In genomic region chr5:130239236-130239635, GRCm38 (mm10) we compare ENCODE assay signal across 16 mouse cellular contexts.
"Had no signal": no experiment of that assay in that cellular context is flagged by ENCODE, and none has a peak within 500 bp of the region (broad histone marks: within the 10 kb centered on the region; RNA-seq: fewer than 3 reads in every experiment).

No protein-coding gene starts in this region.

- H3K4me1 ChIP-seq: intestine, embryonic 15.5 days; limb, embryonic 10.5 days; limb, embryonic 13.5 days; midbrain, embryonic 10.5 days had no signal

- H3K4me3 ChIP-seq: intestine, embryonic 15.5 days; limb, embryonic 10.5 days; limb, embryonic 13.5 days; megakaryocyte, embryonic 14.5 days; midbrain, embryonic 10.5 days had no signal

- H3K9me3 ChIP-seq: intestine, embryonic 15.5 days; limb, embryonic 10.5 days; limb, embryonic 13.5 days; megakaryocyte, embryonic 14.5 days; midbrain, embryonic 10.5 days had no signal

- H3K27me3 ChIP-seq: intestine, embryonic 15.5 days; limb, embryonic 13.5 days; megakaryocyte, embryonic 14.5 days had no signal

- H3K4me2 ChIP-seq: intestine, embryonic 15.5 days; limb, embryonic 13.5 days; liver, embryonic 11.5 days; lung, embryonic 14.5 days had no signal

- DNase-seq: liver, postnatal 0 days; lung, embryonic 14.5 days; lung, postnatal 36 days; midbrain, embryonic 14.5 days; thymus, adult 2 months; thymus, postnatal 14 days; thymus, postnatal 4 days had no signal

- H3K27ac ChIP-seq: intestine, embryonic 15.5 days; limb, embryonic 10.5 days; limb, embryonic 13.5 days; liver, embryonic 14.5 days; midbrain, embryonic 10.5 days had no signal

- H3K9ac ChIP-seq: intestine, embryonic 15.5 days; limb, embryonic 13.5 days; liver, embryonic 14.5 days; liver, postnatal 0 days; lung, embryonic 14.5 days had no signal

- ATAC-seq: hindbrain, embryonic 16.5 days; intestine, embryonic 15.5 days; liver, postnatal 0 days; lung, postnatal 0 days had no signal
